In genomic region chr14:93786234-93786633, GRCm38 (mm10) we compare ENCODE assay signal across 21 mouse cellular contexts.
A peak's percentile ranks its signal among the peaks of the same experiment; 100 is the strongest.
DNase-seq lines count a peak whose midpoint lies in the region; TF ChIP-seq lines count a peak whose summit lies in the region.
"Had no signal": no experiment of that assay in that cellular context is flagged by ENCODE, and none has a peak within 500 bp of the region (broad histone marks: within the 10 kb centered on the region; RNA-seq: fewer than 3 reads in every experiment).

No protein-coding gene starts in this region.

- no peak for TF ChIP-seq CTCF in layer of hippocampus, adult 2 months (conservative IDR thresholded peaks at IDR 0.05)

- DNase-seq in cerebellum, adult 18-20 months, result peak; percentile 46 to 47
- no peak for DNase-seq in cerebellum, adult 11-12 months
- no peak for DNase-seq in layer of hippocampus, adult 2 months (ENCODE audit: low spot score in 2 of 2)
- no peak for DNase-seq in layer of hippocampus, adult 8-10 months (ENCODE audit: low spot score in 2 of 2)
- peak; percentile 21 for DNase-seq in cerebellum, adult 8-10 months
- DNase-seq in cerebellum, postnatal 36 days, result peak; percentile 17 to 47
- DNase-seq in gastrocnemius, postnatal 10 days, result no peak
- DNase-seq in liver, result no peak
- DNase-seq: adrenal gland, postnatal 14 days; embryo, embryonic 11 days; gastrocnemius, postnatal 14 days; heart, adult 2 months; heart, postnatal 14 days; kidney, adult 2 months had no signal

- no peak overlapping the region for H3K4me3 ChIP-seq in layer of hippocampus, adult 2 months
- H3K4me3 ChIP-seq: embryonic facial prominence, embryonic 15.5 days; erythroblast, embryonic 14.5 days; forebrain, embryonic 10.5 days; heart, adult 2 months; heart, embryonic 15.5 days; intestine, embryonic 15.5 days; kidney, embryonic 15.5 days had no signal

- H3K27ac ChIP-seq in layer of hippocampus, adult 2 months, result peak overlapping the region; percentile 6; the same call in 1 of the 2 replicates
- H3K27ac ChIP-seq: embryonic facial prominence, embryonic 15.5 days; forebrain, embryonic 10.5 days; heart, adult 2 months; heart, embryonic 15.5 days; hindbrain, embryonic 14.5 days; intestine, embryonic 15.5 days; kidney, embryonic 15.5 days had no signal

Comparison
In these comparisons a context has a peak if more than half of its experiments do, and no peak if none do; other contexts are left out.
1. DNase-seq: peak in cerebellum, adult 18-20 months (2 of 2), cerebellum, adult 8-10 months (single experiment) and cerebellum, postnatal 36 days (2 of 2); none in cerebellum, adult 11-12 months (single experiment), layer of hippocampus, adult 2 months (0 of 2), layer of hippocampus, adult 8-10 months (0 of 2), gastrocnemius, postnatal 10 days (single experiment) and liver (single experiment).